Mouse (Mus musculus) right cerebral cortex, adult 18-20 months (tissue): ENCODE measurements around the gene Cap1.

Experiments
- DNase-seq: peaks from one replicate; pipeline ENCODE4 v3.0.0; 2022; ENCODE audit warnings: mixed read lengths

The Cap1 gene

GRCm38 (mm10) chr4:122885768-122886578 is at the start of gene Cap1:
Cap1 (minus strand) TSS chr4:122886056.
- peak; percentile 99 for DNase-seq

GRCm38 (mm10) chr4:122933857-122934256 is 48.0 kb upstream of the Cap1 start:
- DNase-seq: no peak

- no peak for DNase-seq
These were observed 47.3 kb upstream of the Cap1 start for GRCm38 (mm10) chr4:122933051-122933591.

GRCm38 (mm10) chr4:122932239-122932978 is 46.6 kb upstream of the Cap1 start:
- DNase-seq: no peak

- DNase-seq: no peak
These were observed 45.2 kb upstream of the Cap1 start for GRCm38 (mm10) chr4:122930939-122931590.

GRCm38 (mm10) chr4:122923392-122924344 is 37.8 kb upstream of the Cap1 start:
- no peak for DNase-seq

- no peak for DNase-seq
These were observed 37.0 kb upstream of the Cap1 start for GRCm38 (mm10) chr4:122922841-122923240.

- DNase-seq: no peak
These were observed 30.1 kb upstream of the Cap1 start for GRCm38 (mm10) chr4:122915985-122916384.

GRCm38 (mm10) chr4:122914186-122914585 is 28.3 kb upstream of the Cap1 start:
- DNase-seq: no peak

GRCm38 (mm10) chr4:122912613-122913012 is 26.8 kb upstream of the Cap1 start:
- no peak for DNase-seq

GRCm38 (mm10) chr4:122910577-122910976 is 24.7 kb upstream of the Cap1 start:
- no peak for DNase-seq

- peak; percentile 60 for DNase-seq
These were observed 23.8 kb upstream of the Cap1 start for GRCm38 (mm10) chr4:122909572-122910189.

GRCm38 (mm10) chr4:122905359-122905758 is 19.5 kb upstream of the Cap1 start:
- no peak for DNase-seq

GRCm38 (mm10) chr4:122903709-122904108 is 17.9 kb upstream of the Cap1 start:
- DNase-seq: no peak

- DNase-seq: no peak
These were observed 16.3 kb upstream of the Cap1 start for GRCm38 (mm10) chr4:122902156-122902555.

- peak; percentile 74 for DNase-seq
These were observed 12.5 kb upstream of the Cap1 start for GRCm38 (mm10) chr4:122898313-122898712.

GRCm38 (mm10) chr4:122897750-122898149 is 11.9 kb upstream of the Cap1 start:
- no peak for DNase-seq

- DNase-seq: no peak
These were observed 6.3 kb upstream of the Cap1 start for GRCm38 (mm10) chr4:122892157-122892556.

GRCm38 (mm10) chr4:122891597-122891996 is 5.7 kb upstream of the Cap1 start:
- no peak for DNase-seq

- DNase-seq: peak; percentile 88
These were observed 5.1 kb upstream of the Cap1 start for GRCm38 (mm10) chr4:122890881-122891481.

GRCm38 (mm10) chr4:122887336-122887735 is 1.5 kb upstream of the Cap1 start:
- no peak for DNase-seq
